In the genomic region with DNA sequence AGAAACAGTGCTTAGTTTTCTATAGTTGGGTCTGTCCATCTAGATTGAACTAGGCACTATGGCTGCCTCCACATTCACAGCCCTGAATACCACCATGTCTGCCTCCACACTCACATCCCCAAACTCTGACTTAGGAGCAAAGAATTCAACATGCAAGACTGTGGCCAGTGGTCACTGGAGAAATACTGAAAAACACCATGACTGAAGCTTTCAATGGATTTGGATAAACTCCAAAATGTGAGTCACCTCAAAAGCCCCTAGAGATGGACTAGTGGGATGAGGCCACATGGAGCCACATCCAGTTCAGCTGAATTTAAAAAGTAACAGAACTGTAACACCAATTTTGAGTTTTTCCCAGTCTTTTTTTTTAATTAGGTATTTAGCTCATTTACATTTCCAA, we compare ENCODE assay signal across 20 mouse cellular contexts.
"Had no signal": no experiment of that assay in that cellular context is flagged by ENCODE, and none has a peak within 500 bp of the region (broad histone marks: within the 10 kb centered on the region; RNA-seq: fewer than 3 reads in every experiment).

No protein-coding gene starts in this region.

- H3K27me3 ChIP-seq: heart, embryonic 12.5 days; hindbrain, embryonic 12.5 days; limb, embryonic 12.5 days; liver, embryonic 13.5 days; liver, embryonic 15.5 days had no signal

- DNase-seq: gastrocnemius, adult 2 months; gastrocnemius, postnatal 10 days; gastrocnemius, postnatal 25 days; heart, adult 18-20 months; heart, postnatal 10 days; heart, postnatal 4 days; kidney, adult 18-20 months; kidney, adult 8-10 months; kidney, postnatal 10 days; kidney, postnatal 25 days; kidney, postnatal 4 days; liver; liver, embryonic 13.5 days had no signal

- ATAC-seq: hindbrain, embryonic 16.5 days; inflammation-experienced regulatory T-cells, adult 6 months; intestine, embryonic 16.5 days had no signal
